Mouse (Mus musculus) thymus, adult 2 months (tissue): Measurements from ENCODE around the gene Sgpl1.

ENCODE experiments used
- CTCF ChIP-seq: fragments of 200-500 bp; IDR thresholded peaks from 2 replicates; pipeline ENCODE4 v1.5.1; 2012; ENCODE audit warnings: mild to moderate bottlenecking, control low read depth, low read length, moderate library complexity, borderline replicate concordance; ENCODE audit not compliant: control insufficient read depth, poor library complexity, insufficient read depth; ENCODE audit errors: extremely low read depth
- POLR2A ChIP-seq: fragments of 200-500 bp; IDR thresholded peaks from 2 replicates; pipeline ENCODE4 v1.6.1; 2012; ENCODE audit warnings: mild to moderate bottlenecking, low read length, control low read depth, moderate library complexity; ENCODE audit not compliant: control insufficient read depth, poor library complexity, insufficient read depth; ENCODE audit errors: extremely low read depth

DNA sequence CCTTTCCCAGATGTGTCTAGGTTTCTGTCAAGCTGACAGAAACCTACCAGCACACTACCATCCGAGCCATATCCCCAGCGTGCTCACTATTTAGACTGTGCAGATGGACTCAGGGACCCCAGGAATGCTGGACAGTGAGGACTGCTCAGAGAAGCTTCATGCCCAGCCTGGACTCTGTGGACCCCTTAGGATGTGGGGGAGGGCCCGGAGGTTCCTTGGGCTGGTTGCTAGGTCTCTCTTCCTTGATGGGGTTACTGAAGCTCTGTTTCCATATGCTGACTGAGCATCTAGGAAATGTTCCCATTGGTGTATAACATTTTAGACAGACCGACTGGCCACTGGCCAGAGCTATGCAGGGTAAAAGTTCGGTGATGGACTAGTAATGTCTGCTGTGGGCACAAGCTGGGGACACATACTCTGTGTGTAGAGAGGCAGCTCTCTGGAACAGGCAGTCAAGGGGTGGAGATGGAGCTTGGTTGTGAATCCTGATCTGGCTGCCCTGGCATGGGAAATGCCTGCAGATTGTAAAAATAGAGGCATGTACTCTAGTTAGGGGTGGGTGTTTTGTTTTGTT, 48.3 kb upstream of the Sgpl1 start:
- TF ChIP-seq CTCF (no peak), POLR2A (no peak)
